Mouse (Mus musculus): ENCODE data around the gene Ints14. TPM values are rescaled to one million over a fixed set of nuclear protein-coding genes. Genes with fewer than 3 reads are reported as not detected.

Ints14 gene
- polyA plus RNA-seq, 1 experiment, result 24.0 TPM

- DNase-seq, result no peak
- no peak for TF ChIP-seq CTCF (IDR thresholded peaks at IDR 0.05; ENCODE audit: borderline replicate concordance, control insufficient read depth, extremely low read depth, insufficient read depth, low read length, poor library complexity)
- no peak for TF ChIP-seq POLR2A (IDR thresholded peaks at IDR 0.05; ENCODE audit: control insufficient read depth, extremely low read depth, insufficient read depth, low read length, poor library complexity)
- Histone ChIP-seq H3K36me3 (ENCODE audit: control insufficient read depth, insufficient read depth, low read length) (no peaks in the 10 kb centered on the region), H3K27me3 (ENCODE audit: control insufficient read depth, insufficient read depth, low read length) (no peaks in the 10 kb centered on the region), H3K27ac (ENCODE audit: control insufficient read depth, insufficient read depth, low read length) (no peak overlapping the region), H3K4me3 (ENCODE audit: control insufficient read depth, insufficient read depth, low read length) (no peak overlapping the region), H3K4me1 (replicated peaks; ENCODE audit: control insufficient read depth, insufficient read depth, low read length) (no peaks in the 10 kb centered on the region)
- 25% methylated on average over 5 of the region's 5 CpGs for WGBS
Observed at GRCm38 (mm10) chr9:64938535-64938934, 22.2 kb upstream of the Ints14 start.

GRCm38 (mm10) chr9:64939281-64939680, 21.4 kb upstream of the Ints14 start:
- H3K36me3 ChIP-seq (ENCODE audit: control insufficient read depth, insufficient read depth, low read length), result no peaks in the 10 kb centered on the region
- 48% methylated on average over 4 of the region's 4 CpGs for WGBS
- DNase-seq, result no peak
- no peaks in the 10 kb centered on the region for H3K4me1 ChIP-seq (replicated peaks; ENCODE audit: control insufficient read depth, insufficient read depth, low read length)
- H3K27ac ChIP-seq (ENCODE audit: control insufficient read depth, insufficient read depth, low read length), result no peak overlapping the region
- TF ChIP-seq POLR2A (IDR thresholded peaks at IDR 0.05; ENCODE audit: control insufficient read depth, extremely low read depth, insufficient read depth, low read length, poor library complexity), result no peak
- no peak for TF ChIP-seq CTCF (IDR thresholded peaks at IDR 0.05; ENCODE audit: borderline replicate concordance, control insufficient read depth, extremely low read depth, insufficient read depth, low read length, poor library complexity)
- no peaks in the 10 kb centered on the region for H3K27me3 ChIP-seq (ENCODE audit: control insufficient read depth, insufficient read depth, low read length)
- H3K4me3 ChIP-seq (ENCODE audit: control insufficient read depth, insufficient read depth, low read length), result no peak overlapping the region

GRCm38 (mm10) chr9:64939790-64940189, 20.9 kb upstream of the Ints14 start:
- Histone ChIP-seq H3K36me3 (ENCODE audit: control insufficient read depth, insufficient read depth, low read length) (no peaks in the 10 kb centered on the region), H3K4me3 (ENCODE audit: control insufficient read depth, insufficient read depth, low read length) (no peak overlapping the region), H3K4me1 (replicated peaks; ENCODE audit: control insufficient read depth, insufficient read depth, low read length) (no peaks in the 10 kb centered on the region), H3K27ac (ENCODE audit: control insufficient read depth, insufficient read depth, low read length) (no peak overlapping the region), H3K27me3 (ENCODE audit: control insufficient read depth, insufficient read depth, low read length) (no peaks in the 10 kb centered on the region)
- DNase-seq, result no peak
- TF ChIP-seq CTCF (IDR thresholded peaks at IDR 0.05; ENCODE audit: borderline replicate concordance, control insufficient read depth, extremely low read depth, insufficient read depth, low read length, poor library complexity), result no peak
- TF ChIP-seq POLR2A (IDR thresholded peaks at IDR 0.05; ENCODE audit: control insufficient read depth, extremely low read depth, insufficient read depth, low read length, poor library complexity), result no peak
- 90% methylated on average over 2 of the region's 2 CpGs for WGBS

- no peak overlapping the region for H3K27ac ChIP-seq (ENCODE audit: control insufficient read depth, insufficient read depth, low read length)
- no peaks in the 10 kb centered on the region for H3K4me1 ChIP-seq (replicated peaks; ENCODE audit: control insufficient read depth, insufficient read depth, low read length)
Observed at GRCm38 (mm10) chr9:64940731-64941346, 19.9 kb upstream of the Ints14 start.

GRCm38 (mm10) chr9:64941650-64942049, 19.1 kb upstream of the Ints14 start:
- no peak for DNase-seq
- no peak for TF ChIP-seq CTCF (IDR thresholded peaks at IDR 0.05; ENCODE audit: borderline replicate concordance, control insufficient read depth, extremely low read depth, insufficient read depth, low read length, poor library complexity)
- no peaks in the 10 kb centered on the region for H3K36me3 ChIP-seq (ENCODE audit: control insufficient read depth, insufficient read depth, low read length)
- H3K27me3 ChIP-seq (ENCODE audit: control insufficient read depth, insufficient read depth, low read length), result no peaks in the 10 kb centered on the region
- no peaks in the 10 kb centered on the region for H3K4me1 ChIP-seq (replicated peaks; ENCODE audit: control insufficient read depth, insufficient read depth, low read length)
- H3K27ac ChIP-seq (ENCODE audit: control insufficient read depth, insufficient read depth, low read length), result no peak overlapping the region
- 95% methylated on average over 4 of the region's 4 CpGs for WGBS
- H3K4me3 ChIP-seq (ENCODE audit: control insufficient read depth, insufficient read depth, low read length), result no peak overlapping the region

More at GRCm38 (mm10) chr9:64940731-64941346, 19.9 kb upstream of the Ints14 start:
- 74% methylated on average over 11 of the region's 11 CpGs for WGBS
- Histone ChIP-seq H3K4me3 (ENCODE audit: control insufficient read depth, insufficient read depth, low read length) (no peak overlapping the region), H3K27me3 (ENCODE audit: control insufficient read depth, insufficient read depth, low read length) (no peaks in the 10 kb centered on the region), H3K36me3 (ENCODE audit: control insufficient read depth, insufficient read depth, low read length) (no peaks in the 10 kb centered on the region)
- TF ChIP-seq CTCF (IDR thresholded peaks at IDR 0.05; ENCODE audit: borderline replicate concordance, control insufficient read depth, extremely low read depth, insufficient read depth, low read length, poor library complexity), result no peak
- no peak for TF ChIP-seq POLR2A (IDR thresholded peaks at IDR 0.05; ENCODE audit: control insufficient read depth, extremely low read depth, insufficient read depth, low read length, poor library complexity)
- no peak for DNase-seq

GRCm38 (mm10) chr9:64943997-64944396, 16.7 kb upstream of the Ints14 start:
- no peak for DNase-seq
- no peaks in the 10 kb centered on the region for H3K4me1 ChIP-seq (replicated peaks; ENCODE audit: control insufficient read depth, insufficient read depth, low read length)

More at GRCm38 (mm10) chr9:64943997-64944396, 16.7 kb upstream of the Ints14 start:
- H3K27me3 ChIP-seq (ENCODE audit: control insufficient read depth, insufficient read depth, low read length), result no peaks in the 10 kb centered on the region
- no peak overlapping the region for H3K4me3 ChIP-seq (ENCODE audit: control insufficient read depth, insufficient read depth, low read length)
- no peaks in the 10 kb centered on the region for H3K36me3 ChIP-seq (ENCODE audit: control insufficient read depth, insufficient read depth, low read length)
- 72% methylated on average over 11 of the region's 11 CpGs for WGBS
- no peak overlapping the region for H3K27ac ChIP-seq (ENCODE audit: control insufficient read depth, insufficient read depth, low read length)
- TF ChIP-seq POLR2A (IDR thresholded peaks at IDR 0.05; ENCODE audit: control insufficient read depth, extremely low read depth, insufficient read depth, low read length, poor library complexity) (no peak), CTCF (IDR thresholded peaks at IDR 0.05; ENCODE audit: borderline replicate concordance, control insufficient read depth, extremely low read depth, insufficient read depth, low read length, poor library complexity) (no peak)

All from thymus, adult 2 months (tissue).